Mouse (Mus musculus) kidney, embryonic 14.5 days (tissue): ENCODE data around the gene Pogz. TPM values are rescaled to one million over a fixed set of nuclear protein-coding genes. Genes with fewer than 3 reads are reported as not detected.
"Not testable (repeated sequence)": the region's sequence is repeated elsewhere in the genome, so short reads cannot be mapped to it uniquely, and the experiment has no call there.

Experiments used
- ATAC-seq: fragments of 200-750 bp; cut with Nextera tagmentation; 2 replicates; pipeline ENCODE4 v1.8.0; 2017; ENCODE audit warnings: moderate number of reproducible peaks, mild to moderate bottlenecking, moderate TSS enrichment, moderate library complexity; ENCODE audit not compliant: low FRiP score, low TSS enrichment
- H3K27ac ChIP-seq: fragments of 300-500 bp; sonication (generic); 2 replicates; pipeline ENCODE4 v1.5.1; 2014; ENCODE audit warnings: low read depth, mild to moderate bottlenecking, low read length, moderate library complexity, mixed read lengths
- H3K27me3 ChIP-seq: fragments of 300-500 bp; sonication (generic); 2 replicates; pipeline ENCODE4 v1.6.1; 2014; ENCODE audit warnings: mild to moderate bottlenecking, low read length; ENCODE audit not compliant: control insufficient read depth, insufficient read depth
- H3K36me3 ChIP-seq: fragments of 300-500 bp; sonication (generic); 2 replicates; pipeline ENCODE4 v1.6.1; 2014; ENCODE audit warnings: low read length, mixed read lengths; ENCODE audit not compliant: control insufficient read depth, insufficient read depth
- H3K4me1 ChIP-seq: fragments of 300-500 bp; sonication (generic); 2 replicates; pipeline ENCODE4 v1.6.1; 2014; ENCODE audit warnings: low read length, mixed read lengths; ENCODE audit not compliant: control insufficient read depth, insufficient read depth
- H3K4me2 ChIP-seq: fragments of 300-500 bp; sonication (generic); replicated peaks from 2 replicates; pipeline ENCODE4 v1.6.1; 2014; ENCODE audit warnings: low read depth, mild to moderate bottlenecking, low read length
- H3K4me3 ChIP-seq: fragments of 300-500 bp; sonication (generic); 2 replicates; pipeline ENCODE4 v1.5.1; 2014; ENCODE audit warnings: mild to moderate bottlenecking, low read length
- H3K9ac ChIP-seq: fragments of 300-500 bp; sonication (generic); 2 replicates; pipeline ENCODE4 v1.6.1; 2014; ENCODE audit warnings: low read depth, mild to moderate bottlenecking, low read length, moderate library complexity
- H3K9me3 ChIP-seq: fragments of 300-500 bp; sonication (generic); 2 replicates; pipeline ENCODE4 v1.6.1; 2016; ENCODE audit warnings: low read length; ENCODE audit not compliant: control insufficient read depth
- WGBS: fragments of 180-500 bp; shearing (Covaris S2); extraction: QIAGEN DNeasy Blood & Tissue Kit; methylation state at CpG from one replicate; pipeline ENCODE4 v1.1.7; 2014; 5-methylcytosine and 5-hydroxymethylcytosine counted together
- polyA plus RNA-seq: library from polyadenylated mRNA; unstranded; fragments of >200 nt; fragmentation: Nextera tagmentation; extraction: Ambion mirVana; gene quantifications from 2 replicates; pipeline ENCODE4 v1.2.1, GENCODE M21; 2014

Gene Pogz
- polyA plus RNA-seq, 1 experiment from 2014 or later, result 24.4 TPM

DNA sequence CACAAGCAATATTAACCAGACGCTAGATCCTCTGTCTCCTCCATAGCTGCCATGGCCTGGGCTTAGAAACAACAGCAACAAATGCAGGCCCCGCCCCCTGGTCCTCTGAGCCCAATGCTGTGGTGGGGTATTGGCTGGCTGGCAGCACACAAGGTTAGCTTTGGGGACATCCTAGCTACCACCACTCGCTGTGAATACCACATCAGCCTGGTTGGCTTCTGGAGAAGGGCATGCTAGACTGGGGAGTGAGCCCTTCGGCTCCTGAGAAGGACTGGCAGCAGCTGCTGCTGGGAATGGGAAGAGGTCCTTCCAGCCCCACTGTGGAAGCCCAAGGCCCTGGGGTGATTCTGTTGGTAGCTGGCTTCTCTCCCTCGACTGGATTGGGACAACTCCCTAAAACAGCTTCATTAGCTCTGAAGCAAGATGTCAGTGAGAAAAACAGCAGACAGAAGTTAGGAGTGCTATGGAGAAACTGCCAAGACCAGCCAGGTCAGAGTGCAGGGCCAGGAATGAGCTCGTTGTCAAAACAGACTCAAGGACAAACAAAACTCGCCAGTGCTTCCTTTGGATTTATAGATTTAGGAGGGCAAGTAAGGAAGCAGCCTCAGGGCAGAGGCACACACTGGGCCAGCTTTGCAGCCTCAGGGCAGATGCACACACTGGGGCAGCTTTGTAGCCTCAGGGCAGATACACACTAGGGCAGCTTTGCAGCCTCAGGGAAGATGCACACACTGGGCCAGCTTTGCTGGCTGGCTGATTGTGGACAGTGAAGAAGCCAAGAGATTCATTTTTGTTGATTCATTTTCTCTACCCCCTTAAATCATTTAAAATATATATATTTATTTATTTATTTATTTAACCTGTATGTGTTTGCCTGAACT is 93.3 kb downstream of the Pogz start:
- H3K4me1 ChIP-seq, H3K4me2 ChIP-seq, H3K9ac ChIP-seq, H3K4me3 ChIP-seq, ATAC-seq, H3K36me3 ChIP-seq, H3K9me3 ChIP-seq, H3K27me3 ChIP-seq, H3K27ac ChIP-seq: not testable (repeated sequence)
- WGBS, result 27% methylated on average over 6 of the region's 7 CpGs

DNA sequence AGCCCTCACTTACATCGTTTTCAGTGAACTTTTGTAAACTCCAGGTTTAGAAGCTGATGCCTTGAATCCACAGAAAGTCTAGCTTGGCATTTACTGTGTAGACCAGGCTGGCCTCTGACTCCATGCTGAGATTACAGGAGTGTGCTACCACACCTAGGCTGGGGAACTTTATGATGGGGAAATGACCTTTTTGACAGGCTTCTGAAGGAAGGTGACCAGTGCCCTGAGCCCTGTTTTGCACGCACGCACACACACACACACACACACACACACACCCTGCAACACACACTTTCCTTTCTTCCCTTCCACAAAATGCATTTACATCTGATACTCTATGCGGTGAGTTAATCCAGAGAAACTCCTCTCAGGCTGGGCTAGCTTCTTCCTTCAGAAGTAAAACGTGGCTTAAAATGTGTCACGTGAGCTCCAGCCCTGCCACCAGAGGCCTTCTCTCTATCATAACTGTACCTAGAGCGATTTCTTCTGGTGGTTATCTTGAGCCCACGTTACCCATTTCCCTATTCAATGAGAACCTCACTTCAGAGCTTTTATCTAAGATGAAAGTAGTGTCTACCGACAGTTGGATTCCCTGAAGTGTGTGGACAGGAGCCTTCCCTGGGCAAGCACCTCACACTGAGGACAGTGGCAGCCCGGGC is 94.2 kb downstream of the Pogz start:
- H3K27me3 ChIP-seq, H3K36me3 ChIP-seq, H3K4me1 ChIP-seq, H3K27ac ChIP-seq, ATAC-seq, H3K4me2 ChIP-seq, H3K4me3 ChIP-seq, H3K9me3 ChIP-seq, H3K9ac ChIP-seq: not testable (repeated sequence)
- WGBS, result 79% methylated on average over 10 of the region's 10 CpGs

Other genes starting within 250 kb of the Pogz start
- gene Gm10972, start 194.5 kb upstream of the Pogz start, polyA plus RNA-seq, result not detected in 2 replicates
- gene Tuft1, start 178.7 kb upstream of the Pogz start, polyA plus RNA-seq, result 5.0 and 6.7 TPM in 2 replicates
- gene Selenbp2, start 144.0 kb upstream of the Pogz start, polyA plus RNA-seq, result 0.41 and 1.6 TPM in 2 replicates
- 7.4 and 14.2 TPM in 2 replicates for gene Cgn, start 51.1 kb upstream of the Pogz start, polyA plus RNA-seq
- gene Psmb4, start 49.4 kb downstream of the Pogz start, polyA plus RNA-seq, result 355 and 392 TPM in 2 replicates
- gene Selenbp1, start 95.5 kb downstream of the Pogz start, polyA plus RNA-seq, result 35.6 and 40.0 TPM in 2 replicates
- gene Rfx5, start 116.5 kb downstream of the Pogz start, polyA plus RNA-seq, result 8.7 and 13.0 TPM in 2 replicates
- gene Pi4kb, start 137.2 kb downstream of the Pogz start, polyA plus RNA-seq, result 22.6 and 25.7 TPM in 2 replicates
- gene Zfp687, start 177.9 kb downstream of the Pogz start, polyA plus RNA-seq, result 28.7 and 38.1 TPM in 2 replicates
- gene Psmd4, start 205.0 kb downstream of the Pogz start, polyA plus RNA-seq, result 261 and 286 TPM in 2 replicates